Mouse (Mus musculus): ENCODE results near the gene Chac1.

The Chac1 gene

GRCm38 (mm10) chr2:119350555-119351486 lies at the start of gene Chac1:
Chac1 (plus strand) TSS chr2:119351229.
- peak; percentile 97 for DNase-seq

DNA sequence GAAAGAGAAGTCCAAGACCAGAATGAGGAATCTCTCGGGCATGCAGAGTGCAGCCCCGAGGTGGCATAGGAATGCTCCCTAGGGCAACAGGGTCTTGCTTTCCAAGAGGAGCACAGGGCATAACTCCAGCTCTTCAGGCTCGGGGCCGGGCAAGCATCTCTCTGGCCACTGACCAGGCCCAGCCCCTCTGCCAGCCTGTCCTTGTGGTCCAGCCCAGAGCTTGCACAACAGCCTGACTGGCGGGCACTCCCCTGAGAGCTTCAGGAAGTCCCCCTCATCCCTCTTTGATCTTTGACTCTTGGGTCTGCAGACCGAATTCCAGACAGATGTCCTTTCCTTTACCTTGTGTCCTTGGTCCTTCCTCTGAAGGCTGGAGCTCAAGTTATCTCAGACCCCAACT lies 48.2 kb upstream of the Chac1 start:
- no peak for DNase-seq

- DNase-seq = no peak
Measured at GRCm38 (mm10) chr2:119304391-119304790, 46.6 kb upstream of the Chac1 start.

- DNase-seq = no peak
Measured at GRCm38 (mm10) chr2:119304798-119305208, 46.2 kb upstream of the Chac1 start.

DNA sequence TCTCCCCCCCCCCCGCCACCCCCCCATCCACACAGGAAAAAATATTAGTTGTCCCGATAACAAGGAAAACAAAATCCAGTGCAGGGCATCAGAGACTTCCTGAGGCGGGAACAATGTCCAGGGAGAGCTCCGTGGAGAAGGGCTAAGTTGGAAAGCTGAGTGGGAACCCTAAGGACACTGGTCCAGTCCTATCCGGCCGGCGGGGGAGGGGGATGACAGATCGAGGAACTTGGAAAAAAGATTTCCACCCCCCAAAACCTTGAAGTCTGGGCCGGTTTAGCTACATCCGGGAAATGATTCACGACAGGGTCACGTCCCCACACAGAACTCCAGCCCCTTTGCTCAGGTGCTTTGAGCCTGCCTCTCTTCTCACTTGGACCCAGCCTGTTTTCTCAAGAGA lies 39.5 kb upstream of the Chac1 start:
- DNase-seq = no peak

- DNase-seq = no peak
Measured at GRCm38 (mm10) chr2:119312380-119312958, 38.6 kb upstream of the Chac1 start.

DNA sequence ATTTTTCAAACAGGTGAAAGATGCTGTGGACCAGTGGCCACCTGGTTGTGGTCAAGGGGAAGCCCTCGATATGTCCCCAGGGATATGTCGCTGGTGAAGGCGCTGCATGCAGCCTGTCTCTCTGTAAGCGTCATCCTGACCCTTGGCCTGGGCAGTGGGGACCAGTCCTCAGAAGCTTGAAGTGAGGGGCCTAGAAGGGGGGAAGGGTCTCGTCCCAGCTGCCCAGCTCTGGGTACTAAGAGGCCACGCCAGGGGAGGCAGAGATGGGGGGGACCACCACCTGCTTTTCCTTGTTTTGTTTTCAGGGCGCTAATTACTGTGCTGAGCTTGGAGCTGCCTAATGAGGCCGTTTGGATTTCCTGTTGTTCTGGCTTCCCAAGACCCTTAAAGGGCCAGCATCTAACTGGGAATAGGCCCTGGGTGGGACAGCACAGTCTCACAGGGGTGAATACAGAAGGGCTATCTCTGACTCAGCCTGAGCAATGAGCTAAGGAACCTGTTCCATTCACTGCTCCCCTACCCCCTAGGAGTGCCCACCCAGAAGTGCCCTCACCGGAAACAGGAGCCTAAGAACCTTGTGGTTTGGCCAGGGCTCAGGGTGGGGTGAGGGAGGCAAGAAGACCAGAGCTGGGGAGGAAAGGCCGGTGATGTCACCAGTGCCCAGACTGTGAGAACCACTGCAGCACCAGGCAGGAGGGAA lies 37.1 kb upstream of the Chac1 start:
- DNase-seq = no peak

DNA sequence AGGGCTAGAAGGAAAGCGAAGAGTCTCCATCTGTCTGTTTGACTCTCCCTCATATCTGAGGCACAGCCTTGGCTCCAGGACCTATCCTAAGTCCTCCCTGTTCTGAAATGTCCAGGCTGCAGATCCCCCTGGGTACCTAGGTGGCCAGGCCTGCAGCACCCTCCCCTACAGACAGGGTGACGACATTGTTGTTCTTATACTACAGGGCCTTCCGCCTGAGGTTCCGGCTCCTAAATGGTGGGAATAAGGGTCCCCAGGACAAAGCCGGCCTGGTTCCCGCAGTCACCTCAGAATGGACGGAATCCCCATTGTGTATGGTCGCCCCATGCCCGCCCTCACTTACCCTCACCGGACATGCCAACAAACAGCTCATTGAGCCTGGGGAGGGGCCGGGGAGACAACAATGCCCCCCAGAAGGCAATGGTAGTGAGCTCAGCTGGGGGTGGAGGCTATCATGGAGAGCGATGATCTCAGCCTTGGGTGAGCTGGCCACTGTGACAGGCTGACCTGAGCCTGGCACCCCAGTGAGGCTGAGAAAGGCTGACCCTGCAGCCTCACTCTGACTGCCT lies 36.2 kb upstream of the Chac1 start:
- no peak for DNase-seq

DNA sequence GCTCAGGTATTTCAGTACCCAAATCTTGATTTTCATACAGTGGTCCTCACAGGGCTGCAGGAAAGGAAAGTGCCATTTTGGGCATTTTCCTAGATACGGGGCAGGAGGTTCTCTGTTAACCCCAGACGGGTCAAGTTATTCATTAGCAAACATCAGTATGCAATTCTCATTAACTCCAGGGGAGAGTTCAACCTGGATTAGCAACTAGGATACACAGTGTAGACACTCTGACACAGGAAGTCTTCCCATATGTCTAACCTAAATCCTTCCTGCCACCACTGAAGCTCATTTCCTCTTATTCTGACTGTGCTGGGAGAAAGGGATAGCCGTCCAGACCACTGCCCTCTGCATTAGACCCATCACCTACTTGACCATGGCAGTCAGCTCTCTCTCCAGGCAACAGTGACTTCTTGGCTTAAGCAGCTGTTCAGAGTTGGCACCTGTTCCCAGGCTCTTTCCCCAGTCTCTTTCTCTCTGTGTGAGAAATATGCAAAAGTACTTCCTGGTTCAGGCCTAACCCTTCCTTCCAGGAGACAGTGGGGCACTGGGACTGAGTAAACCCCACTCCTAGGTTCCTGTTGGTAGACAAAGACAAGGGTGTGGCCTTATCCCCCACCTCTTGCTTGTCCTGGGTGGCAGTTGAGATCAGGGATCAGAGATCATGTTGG lies 32.9 kb upstream of the Chac1 start:
- no peak for DNase-seq

DNA sequence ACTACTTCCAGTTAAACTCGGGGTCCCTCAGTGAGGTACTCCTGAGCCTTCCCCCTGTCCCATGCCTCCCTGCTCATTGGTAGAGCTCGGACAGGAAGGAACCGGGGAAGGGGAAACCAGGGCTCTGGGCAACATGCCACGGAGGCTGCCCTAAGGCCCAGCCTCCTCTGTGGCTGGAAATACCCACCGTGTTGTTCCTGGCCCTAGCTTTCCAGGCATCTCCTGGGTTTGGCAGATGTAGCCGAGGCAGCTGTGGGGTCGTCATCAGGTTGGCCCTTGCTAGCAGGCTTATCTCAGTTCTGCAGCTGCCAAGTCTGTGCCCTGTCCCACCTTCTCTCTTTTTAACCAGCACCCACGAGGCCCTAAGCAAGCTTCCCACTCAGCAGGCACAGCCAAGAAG lies 30.5 kb upstream of the Chac1 start:
- DNase-seq = no peak

DNA sequence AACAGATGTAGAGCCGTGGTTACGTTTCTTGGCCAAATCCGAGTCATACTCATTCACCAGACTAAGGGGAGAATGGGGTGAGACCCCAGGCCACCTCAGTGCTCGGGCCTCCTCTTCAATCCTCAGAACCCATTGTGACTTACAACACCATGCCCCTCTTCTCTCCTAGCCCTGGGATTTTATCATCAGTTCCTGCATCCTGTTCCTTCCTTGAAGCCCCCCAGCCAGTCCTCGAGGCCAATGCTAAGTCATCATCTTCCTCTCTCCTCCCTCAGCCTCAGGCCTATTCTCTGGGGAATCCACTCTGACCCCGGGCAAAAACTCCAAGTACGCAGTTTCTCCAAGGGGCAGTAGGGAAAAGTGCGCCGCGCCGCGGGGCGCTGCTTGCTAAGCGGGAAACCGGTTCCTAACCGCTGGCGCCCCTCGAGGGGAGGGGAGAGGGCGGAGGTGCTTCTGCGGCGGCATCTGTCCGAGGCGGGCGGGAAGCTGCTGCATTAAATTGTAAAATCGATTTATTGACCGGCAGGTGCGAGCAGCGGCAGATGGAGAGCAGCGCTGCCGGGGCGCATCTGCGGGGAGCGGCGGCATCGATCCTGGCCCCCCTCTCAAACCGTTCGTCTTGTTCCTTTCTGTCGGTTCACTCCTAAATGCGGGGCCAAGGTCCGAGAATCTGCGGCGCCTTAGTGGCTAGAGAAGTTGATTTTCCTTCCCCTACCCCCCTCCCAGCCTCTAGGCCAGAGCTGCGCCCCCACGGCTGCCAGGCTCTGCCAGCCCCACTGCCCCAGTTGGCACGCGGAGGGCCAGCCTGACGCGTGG lies 29.1 kb upstream of the Chac1 start:
- no peak for DNase-seq

GRCm38 (mm10) chr2:119322587-119323300 lies 28.3 kb upstream of the Chac1 start:
- DNase-seq = peak; percentile 56

GRCm38 (mm10) chr2:119323866-119324575 lies 27.0 kb upstream of the Chac1 start:
- no peak for DNase-seq

DNA sequence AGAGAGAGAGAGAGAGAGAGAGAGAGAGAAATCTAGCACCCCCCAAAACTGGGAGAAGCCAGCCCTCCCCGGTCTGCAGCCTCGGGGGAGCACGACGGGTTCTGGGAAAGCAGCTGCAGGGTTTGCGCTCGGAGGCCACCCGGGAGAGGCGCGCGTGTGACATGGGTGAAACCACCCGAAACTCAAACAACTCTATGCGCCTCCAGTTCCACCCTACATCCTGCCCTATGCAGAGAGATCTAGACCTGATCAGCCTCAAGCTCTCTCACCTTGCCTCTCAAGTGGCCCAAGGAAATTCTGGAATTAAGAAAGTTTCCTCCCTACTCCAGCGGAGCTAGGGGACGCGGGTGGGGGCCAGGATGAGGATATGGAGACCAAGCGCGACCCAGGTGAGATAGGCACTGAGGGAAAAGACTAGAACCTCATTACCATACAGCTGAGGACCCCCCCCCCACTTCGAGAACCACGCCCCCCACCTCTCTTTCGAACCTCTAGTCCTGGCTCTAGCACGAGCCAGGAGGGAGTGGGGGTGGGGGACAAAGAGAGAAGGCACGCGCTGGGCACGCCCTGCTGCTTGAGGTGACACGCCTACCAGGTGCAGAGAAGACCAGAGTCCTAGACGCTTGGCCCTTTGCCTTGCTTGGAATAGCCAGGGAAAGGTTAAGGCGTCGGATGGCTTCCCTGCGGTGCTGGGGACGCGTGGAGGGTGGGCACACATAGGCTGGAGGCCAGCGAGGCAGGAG lies 26.3 kb upstream of the Chac1 start:
- no peak for DNase-seq

GRCm38 (mm10) chr2:119325568-119326143 lies 25.4 kb upstream of the Chac1 start, which contains the start of gene Dll4:
Dll4 (plus strand) TSS chr2:119325784.
- DNase-seq = no peak

GRCm38 (mm10) chr2:119326161-119327101 lies 24.6 kb upstream of the Chac1 start:
- DNase-seq = no peak

- DNase-seq = peak; percentile 13
Measured at GRCm38 (mm10) chr2:119327102-119327480, 23.9 kb upstream of the Chac1 start.

DNA sequence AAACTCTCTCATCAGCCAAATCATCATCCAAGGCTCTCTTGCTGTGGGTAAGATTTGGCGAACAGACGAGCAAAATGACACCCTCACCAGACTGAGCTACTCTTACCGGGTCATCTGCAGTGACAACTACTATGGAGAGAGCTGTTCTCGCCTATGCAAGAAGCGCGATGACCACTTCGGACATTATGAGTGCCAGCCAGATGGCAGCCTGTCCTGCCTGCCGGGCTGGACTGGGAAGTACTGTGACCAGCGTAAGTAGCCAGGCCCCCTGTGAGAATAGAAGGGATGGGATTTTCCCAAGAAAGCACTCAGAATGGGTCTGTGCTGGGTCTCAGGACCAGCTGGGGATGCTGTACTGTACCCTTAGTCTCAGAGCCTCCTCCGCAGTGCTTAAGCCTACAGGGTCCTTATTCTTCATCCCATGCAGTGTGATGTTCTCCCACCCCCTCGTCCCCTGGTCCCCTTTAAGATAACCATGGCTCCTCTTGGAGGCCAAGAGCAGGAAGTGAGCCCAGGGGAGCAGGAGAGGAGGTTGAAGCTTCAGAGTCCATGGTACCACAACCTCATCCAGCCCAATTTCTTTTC lies 23.0 kb upstream of the Chac1 start:
- no peak for DNase-seq
